Mouse (Mus musculus) neural tube, embryonic 12.5 days (tissue): ENCODE data around the gene Zfp810. TPM values are rescaled to one million over a fixed set of nuclear protein-coding genes. Genes with fewer than 3 reads are reported as not detected.
A peak's percentile ranks its signal among the peaks of the same experiment; 100 is the strongest.
"Not testable (repeated sequence)": the region's sequence is repeated elsewhere in the genome, so short reads cannot be mapped to it uniquely, and the experiment has no call there.

ENCODE experiments used
- ATAC-seq: fragments of 200-750 bp; cut with Nextera tagmentation; 2 replicates; pipeline ENCODE4 v1.8.0; 2017; ENCODE audit warnings: low read depth, mild to moderate bottlenecking, moderate TSS enrichment, moderate library complexity; ENCODE audit not compliant: low FRiP score
- H3K27ac ChIP-seq: fragments of 300-500 bp; sonication (generic); 2 replicates; pipeline ENCODE4 v1.5.1; 2016
- H3K27me3 ChIP-seq: fragments of 300-500 bp; sonication (generic); replicated peaks from 2 replicates; pipeline ENCODE4 v1.6.1; 2016; ENCODE audit warnings: mild to moderate bottlenecking
- H3K36me3 ChIP-seq: fragments of 300-500 bp; sonication (generic); 2 replicates; pipeline ENCODE4 v1.6.1; 2016; ENCODE audit warnings: mild to moderate bottlenecking
- H3K4me1 ChIP-seq: fragments of 300-500 bp; sonication (generic); 2 replicates; pipeline ENCODE4 v1.6.1; 2016
- H3K4me2 ChIP-seq: fragments of 300-500 bp; sonication (generic); replicated peaks from 2 replicates; pipeline ENCODE4 v1.6.1; 2016; ENCODE audit warnings: mild to moderate bottlenecking
- H3K4me3 ChIP-seq: fragments of 300-500 bp; sonication (generic); 2 replicates; pipeline ENCODE4 v1.5.1; 2016
- H3K9ac ChIP-seq: fragments of 300-500 bp; sonication (generic); 2 replicates; pipeline ENCODE4 v1.6.1; 2016; ENCODE audit warnings: mild to moderate bottlenecking
- H3K9me3 ChIP-seq: fragments of 300-500 bp; sonication (generic); 2 replicates; pipeline ENCODE4 v1.6.1; 2016; ENCODE audit warnings: mild to moderate bottlenecking
- WGBS: fragments of 180-500 bp; shearing (Covaris S2); methylation state at CpG from one replicate; pipeline ENCODE4 v1.1.7; 2016; 5-methylcytosine and 5-hydroxymethylcytosine counted together
- polyA plus RNA-seq: library from polyadenylated mRNA; unstranded; fragments of >200 nt; fragmentation: Nextera tagmentation; extraction: Ambion mirVana; gene quantifications from 2 replicates; pipeline ENCODE4 v1.2.1, GENCODE M21; 2016

Zfp810 gene
- polyA plus RNA-seq, 1 experiment from 2014 or later: 38.8 TPM

GRCm38 (mm10) chr9:22316047-22316446 is 8.6 kb upstream of the Zfp810 start:
- not testable (repeated sequence) for H3K27me3 ChIP-seq, ATAC-seq, H3K9ac ChIP-seq, H3K36me3 ChIP-seq, H3K4me2 ChIP-seq, H3K4me3 ChIP-seq, H3K27ac ChIP-seq, H3K4me1 ChIP-seq
- peaks cover 27% of the 10 kb centered on the region for H3K9me3 ChIP-seq
- 70% methylated on average over 5 of the region's 5 CpGs for WGBS

GRCm38 (mm10) chr9:22314066-22314465 is 6.6 kb upstream of the Zfp810 start:
- Histone ChIP-seq H3K9me3 (peaks cover 27% of the 10 kb centered on the region), H3K9ac (no peak overlapping the region), H3K36me3 (no peaks in the 10 kb centered on the region), H3K4me3 (no peak overlapping the region), H3K27me3 (no peaks in the 10 kb centered on the region), H3K4me2 (no peak overlapping the region), H3K4me1 (no peaks in the 10 kb centered on the region), H3K27ac (no peak overlapping the region)
- no peak for ATAC-seq
- WGBS: 90% methylated on average over 3 of the region's 3 CpGs

- ATAC-seq: no peak
- WGBS: 90% methylated on average over 5 of the region's 5 CpGs
- Histone ChIP-seq H3K4me2 (no peak overlapping the region), H3K36me3 (no peaks in the 10 kb centered on the region), H3K4me3 (no peak overlapping the region), H3K27me3 (no peaks in the 10 kb centered on the region), H3K9ac (no peak overlapping the region), H3K4me1 (no peaks in the 10 kb centered on the region), H3K9me3 (peaks cover 20% of the 10 kb centered on the region), H3K27ac (no peak overlapping the region)
Measured at GRCm38 (mm10) chr9:22313218-22313617, 5.8 kb upstream of the Zfp810 start.

- H3K4me1 ChIP-seq: peaks cover 10% of the 10 kb centered on the region
- peaks cover 7% of the 10 kb centered on the region for H3K36me3 ChIP-seq
- H3K4me3 ChIP-seq: no peak overlapping the region
- H3K27me3 ChIP-seq: no peaks in the 10 kb centered on the region
- no peak overlapping the region for H3K27ac ChIP-seq
- no peak for ATAC-seq
- no peak overlapping the region for H3K9ac ChIP-seq
- WGBS: 93% methylated on average over 5 of the region's 5 CpGs
- no peak overlapping the region for H3K4me2 ChIP-seq
- H3K9me3 ChIP-seq: peaks cover 7% of the 10 kb centered on the region; the same call in 1 of the 2 replicates
Measured at GRCm38 (mm10) chr9:22309651-22310050, 2.2 kb upstream of the Zfp810 start.

- peaks cover 24% of the 10 kb centered on the region for H3K36me3 ChIP-seq
- peaks cover 15% of the 10 kb centered on the region for H3K9me3 ChIP-seq
- H3K9ac ChIP-seq: peak overlapping the region; percentile 99; the same call in 1 of the 2 replicates
- WGBS: 14% methylated on average over 9 of the region's 9 CpGs
- H3K27ac ChIP-seq, ATAC-seq, H3K27me3 ChIP-seq, H3K4me1 ChIP-seq: not testable (repeated sequence)
- H3K4me2 ChIP-seq: peak overlapping the region; percentile 79
- H3K4me3 ChIP-seq: peak overlapping the region; percentile 87
Measured at GRCm38 (mm10) chr9:22307920-22308262, 443 bp upstream of the Zfp810 start.

- ATAC-seq: 0 out of 2 replicates have a peak, but pooled peaks have one; percentile 25
Measured at GRCm38 (mm10) chr9:22306726-22307125, 722 bp downstream of the Zfp810 start.

GRCm38 (mm10) chr9:22302199-22302598 is 5.2 kb downstream of the Zfp810 start:
- peaks cover 75% of the 10 kb centered on the region for H3K36me3 ChIP-seq
- 97% methylated on average over 1 of the region's 1 CpGs for WGBS

More at GRCm38 (mm10) chr9:22306726-22307125, 722 bp downstream of the Zfp810 start:
- 18% methylated on average over 6 of the region's 6 CpGs for WGBS
- Histone ChIP-seq H3K4me2 (peak overlapping the region; percentile 79), H3K9me3 (peaks cover 8% of the 10 kb centered on the region), H3K9ac (peak overlapping the region; percentile 99), H3K27me3 (no peaks in the 10 kb centered on the region), H3K4me3 (peak overlapping the region; percentile 87), H3K4me1 (peaks cover 10% of the 10 kb centered on the region), H3K27ac (peak overlapping the region; percentile 66), H3K36me3 (peaks cover 36% of the 10 kb centered on the region)

GRCm38 (mm10) chr9:22278733-22279132 is 28.7 kb downstream of the Zfp810 start:
- no peaks in the 10 kb centered on the region for H3K27me3 ChIP-seq
- no peak overlapping the region for H3K9ac ChIP-seq
- ATAC-seq: no peak
- H3K4me1 ChIP-seq: no peaks in the 10 kb centered on the region
- peaks cover 86% of the 10 kb centered on the region for H3K36me3 ChIP-seq
- WGBS: 97% methylated on average over 4 of the region's 4 CpGs
- H3K4me2 ChIP-seq: no peak overlapping the region
- peaks cover 70% of the 10 kb centered on the region for H3K9me3 ChIP-seq
- no peak overlapping the region for H3K27ac ChIP-seq
- no peak overlapping the region for H3K4me3 ChIP-seq

More at GRCm38 (mm10) chr9:22302199-22302598, 5.2 kb downstream of the Zfp810 start:
- Histone ChIP-seq H3K4me1 (peaks cover 10% of the 10 kb centered on the region), H3K4me2 (no peak overlapping the region), H3K27ac (no peak overlapping the region), H3K27me3 (no peaks in the 10 kb centered on the region), H3K9me3 (peaks cover 8% of the 10 kb centered on the region), H3K4me3 (no peak overlapping the region), H3K9ac (no peak overlapping the region)
- ATAC-seq: no peak

GRCm38 (mm10) chr9:22268886-22269285 is 38.6 kb downstream of the Zfp810 start:
- no peaks in the 10 kb centered on the region for H3K27me3 ChIP-seq
- H3K9ac ChIP-seq: no peak overlapping the region
- no peak overlapping the region for H3K4me2 ChIP-seq
- ATAC-seq: no peak
- H3K36me3 ChIP-seq: peaks cover 7% of the 10 kb centered on the region
- H3K27ac ChIP-seq: no peak overlapping the region
- no peaks in the 10 kb centered on the region for H3K4me1 ChIP-seq
- no peak overlapping the region for H3K4me3 ChIP-seq
- peaks cover 10% of the 10 kb centered on the region for H3K9me3 ChIP-seq
- 95% methylated on average over 1 of the region's 1 CpGs for WGBS

GRCm38 (mm10) chr9:22262611-22263010 is 44.8 kb downstream of the Zfp810 start:
- Histone ChIP-seq H3K9ac (no peak overlapping the region), H3K4me3 (no peak overlapping the region), H3K4me1 (no peaks in the 10 kb centered on the region), H3K36me3 (no peaks in the 10 kb centered on the region), H3K4me2 (no peak overlapping the region), H3K27ac (no peak overlapping the region), H3K9me3 (no peaks in the 10 kb centered on the region), H3K27me3 (no peaks in the 10 kb centered on the region)
- WGBS: 88% methylated on average over 10 of the region's 10 CpGs
- no peak for ATAC-seq

GRCm38 (mm10) chr9:22261594-22261993 is 45.9 kb downstream of the Zfp810 start:
- ATAC-seq: no peak

GRCm38 (mm10) chr9:22260092-22260422 is 47.4 kb downstream of the Zfp810 start:
- peaks cover 7% of the 10 kb centered on the region; the same call in 1 of the 2 replicates for H3K9me3 ChIP-seq
- WGBS: 34% methylated on average over 3 of the region's 3 CpGs
- peak overlapping the region; percentile 60; the same call in 1 of the 2 replicates for H3K4me3 ChIP-seq
- ATAC-seq: no peak
- peak overlapping the region; percentile 86 for H3K4me2 ChIP-seq
- no peaks in the 10 kb centered on the region for H3K27me3 ChIP-seq
- peaks cover 15% of the 10 kb centered on the region for H3K36me3 ChIP-seq
- H3K27ac ChIP-seq: no peak overlapping the region
- H3K9ac ChIP-seq: no peak overlapping the region
- no peaks in the 10 kb centered on the region for H3K4me1 ChIP-seq

More at GRCm38 (mm10) chr9:22261594-22261993, 45.9 kb downstream of the Zfp810 start:
- Histone ChIP-seq H3K27ac (no peak overlapping the region), H3K4me3 (no peak overlapping the region), H3K4me2 (no peak overlapping the region), H3K9me3 (no peaks in the 10 kb centered on the region), H3K9ac (no peak overlapping the region), H3K27me3 (no peaks in the 10 kb centered on the region), H3K4me1 (no peaks in the 10 kb centered on the region), H3K36me3 (no peaks in the 10 kb centered on the region)
- WGBS: 95% methylated on average over 1 of the region's 1 CpGs
